Mouse (Mus musculus): ENCODE data around the gene Tdrd7.

Gene Tdrd7

DNA sequence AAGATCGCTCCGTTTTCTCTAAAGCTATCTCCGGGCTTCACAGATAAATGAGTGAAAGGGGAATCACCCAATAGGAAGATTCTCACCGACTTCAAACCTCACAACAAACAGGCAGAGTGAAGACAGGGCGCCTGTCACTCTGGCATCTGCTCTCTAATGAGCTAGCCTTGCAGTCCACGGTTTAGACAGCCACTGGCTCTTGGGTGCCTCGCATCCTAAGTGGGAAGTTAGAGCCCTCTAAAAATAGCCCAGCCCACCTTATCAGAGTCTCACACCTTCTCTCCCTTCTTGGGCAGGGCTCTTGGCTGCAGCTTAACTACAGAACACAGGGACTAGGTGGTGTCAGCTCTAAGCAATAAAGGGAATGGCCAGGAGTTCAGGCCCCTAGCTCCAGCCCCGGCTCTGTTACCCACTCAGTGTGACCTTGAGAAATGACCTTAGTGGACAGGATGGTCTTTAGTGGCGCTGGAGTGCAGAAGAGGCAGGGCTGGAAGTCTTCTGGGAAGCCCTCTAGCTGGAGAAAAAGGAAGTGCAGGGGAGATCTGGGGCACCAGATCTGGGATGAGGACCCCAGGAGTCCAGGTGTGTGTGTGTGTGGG lies 75.6 kb downstream of the Tdrd7 start:
- Histone ChIP-seq H3K4me1 (replicated peaks; ENCODE audit: low read depth, low read length) (peaks cover 12% of the 10 kb centered on the region), H3K36me3 (ENCODE audit: insufficient read depth, low read length) (no peaks in the 10 kb centered on the region), H3K4me3 (replicated peaks; ENCODE audit: low read length) (no peak overlapping the region), H3K27me3 (ENCODE audit: insufficient read depth, low read length) (peaks cover 82% of the 10 kb centered on the region), H3K9me3 (ENCODE audit: low read length) (no peaks in the 10 kb centered on the region)
- TF ChIP-seq POU5F1 (IDR thresholded peaks at IDR 0.05; ENCODE audit: borderline replicate concordance, low read length) (no peak), NANOG (IDR thresholded peaks at IDR 0.05; ENCODE audit: borderline replicate concordance, low read length) (no peak), CTCF (conservative IDR thresholded peaks at IDR 0.05; ENCODE audit: low read length) (peak; percentile 42)

- no peak overlapping the region for H3K4me3 ChIP-seq (replicated peaks; ENCODE audit: low read length)
- peaks cover 81% of the 10 kb centered on the region for H3K27me3 ChIP-seq (ENCODE audit: insufficient read depth, low read length)
- no peaks in the 10 kb centered on the region for H3K36me3 ChIP-seq (ENCODE audit: insufficient read depth, low read length)
- H3K9me3 ChIP-seq (ENCODE audit: low read length): no peaks in the 10 kb centered on the region
- H3K4me1 ChIP-seq (replicated peaks; ENCODE audit: low read depth, low read length): peaks cover 12% of the 10 kb centered on the region
- TF ChIP-seq NANOG (IDR thresholded peaks at IDR 0.05; ENCODE audit: borderline replicate concordance, low read length) (no peak), POU5F1 (IDR thresholded peaks at IDR 0.05; ENCODE audit: borderline replicate concordance, low read length) (no peak), CTCF (conservative IDR thresholded peaks at IDR 0.05; ENCODE audit: low read length) (no peak)
These were observed 76.8 kb downstream of the Tdrd7 start for GRCm38 (mm10) chr4:46041761-46042504.

DNA sequence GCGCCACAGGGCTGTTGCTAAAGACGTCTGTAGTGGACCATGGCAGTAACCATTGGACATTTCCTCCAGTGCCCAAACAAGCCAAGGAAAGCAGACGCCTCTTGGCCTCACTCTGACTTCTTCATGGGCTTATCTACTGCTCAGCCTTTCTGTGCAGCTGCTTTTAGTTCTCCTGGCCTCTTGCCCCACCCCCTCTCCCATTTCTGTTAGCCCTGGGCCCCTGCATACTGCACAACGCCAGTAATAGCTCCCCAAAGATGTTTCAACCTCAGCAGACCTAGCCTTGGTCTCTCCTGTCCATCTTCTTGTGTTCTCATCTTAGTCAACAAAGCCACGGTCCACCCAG lies 77.3 kb downstream of the Tdrd7 start:
- Histone ChIP-seq H3K4me1 (replicated peaks; ENCODE audit: low read depth, low read length) (peaks cover 12% of the 10 kb centered on the region), H3K9me3 (ENCODE audit: low read length) (no peaks in the 10 kb centered on the region), H3K27me3 (ENCODE audit: insufficient read depth, low read length) (peaks cover 75% of the 10 kb centered on the region), H3K4me3 (replicated peaks; ENCODE audit: low read length) (no peak overlapping the region), H3K36me3 (ENCODE audit: insufficient read depth, low read length) (no peaks in the 10 kb centered on the region)
- TF ChIP-seq CTCF (conservative IDR thresholded peaks at IDR 0.05; ENCODE audit: low read length) (no peak), NANOG (IDR thresholded peaks at IDR 0.05; ENCODE audit: borderline replicate concordance, low read length) (no peak), POU5F1 (IDR thresholded peaks at IDR 0.05; ENCODE audit: borderline replicate concordance, low read length) (no peak)

- peaks cover 66% of the 10 kb centered on the region for H3K27me3 ChIP-seq (ENCODE audit: insufficient read depth, low read length)
- H3K36me3 ChIP-seq (ENCODE audit: insufficient read depth, low read length): no peaks in the 10 kb centered on the region
- TF ChIP-seq NANOG (IDR thresholded peaks at IDR 0.05; ENCODE audit: borderline replicate concordance, low read length): no peak
- H3K4me3 ChIP-seq (replicated peaks; ENCODE audit: low read length): no peak overlapping the region
- H3K4me1 ChIP-seq (replicated peaks; ENCODE audit: low read depth, low read length): peaks cover 12% of the 10 kb centered on the region
- no peaks in the 10 kb centered on the region for H3K9me3 ChIP-seq (ENCODE audit: low read length)
These were observed 78.2 kb downstream of the Tdrd7 start for GRCm38 (mm10) chr4:46043361-46043760.

DNA sequence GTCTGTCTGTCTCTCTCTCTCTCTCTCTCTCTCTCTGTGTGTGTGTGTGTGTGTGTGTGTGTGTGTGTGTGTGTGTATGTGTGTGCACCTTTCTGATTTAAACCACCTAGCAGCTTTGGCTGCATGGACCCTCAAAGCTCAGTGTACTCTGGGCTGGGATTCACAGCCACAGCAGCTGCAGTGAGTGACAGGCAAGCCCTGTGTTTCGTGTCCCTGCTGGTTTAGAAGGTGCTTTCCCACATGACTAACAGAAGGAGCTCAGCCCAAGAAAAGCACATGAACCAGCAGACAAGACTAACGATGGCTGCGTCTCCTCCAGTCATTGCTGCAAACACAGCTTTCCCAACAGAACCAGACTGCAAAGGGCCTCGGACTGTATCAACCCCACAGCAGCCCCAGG lies 82.8 kb downstream of the Tdrd7 start:
- Histone ChIP-seq H3K27me3 (ENCODE audit: insufficient read depth, low read length) (peaks cover 21% of the 10 kb centered on the region), H3K36me3 (ENCODE audit: insufficient read depth, low read length) (no peaks in the 10 kb centered on the region), H3K4me3 (replicated peaks; ENCODE audit: low read length) (no peak overlapping the region), H3K4me1 (replicated peaks; ENCODE audit: low read depth, low read length) (no peaks in the 10 kb centered on the region), H3K9me3 (ENCODE audit: low read length) (peaks cover 18% of the 10 kb centered on the region)
- no peak for TF ChIP-seq POU5F1 (IDR thresholded peaks at IDR 0.05; ENCODE audit: borderline replicate concordance, low read length)
- TF ChIP-seq CTCF (conservative IDR thresholded peaks at IDR 0.05; ENCODE audit: low read length): no peak
- TF ChIP-seq NANOG (IDR thresholded peaks at IDR 0.05; ENCODE audit: borderline replicate concordance, low read length): no peak

- TF ChIP-seq CTCF (conservative IDR thresholded peaks at IDR 0.05; ENCODE audit: low read length) (no peak), NANOG (IDR thresholded peaks at IDR 0.05; ENCODE audit: borderline replicate concordance, low read length) (no peak), POU5F1 (IDR thresholded peaks at IDR 0.05; ENCODE audit: borderline replicate concordance, low read length) (no peak)
These were observed 83.3 kb downstream of the Tdrd7 start for GRCm38 (mm10) chr4:46048418-46048817.

DNA sequence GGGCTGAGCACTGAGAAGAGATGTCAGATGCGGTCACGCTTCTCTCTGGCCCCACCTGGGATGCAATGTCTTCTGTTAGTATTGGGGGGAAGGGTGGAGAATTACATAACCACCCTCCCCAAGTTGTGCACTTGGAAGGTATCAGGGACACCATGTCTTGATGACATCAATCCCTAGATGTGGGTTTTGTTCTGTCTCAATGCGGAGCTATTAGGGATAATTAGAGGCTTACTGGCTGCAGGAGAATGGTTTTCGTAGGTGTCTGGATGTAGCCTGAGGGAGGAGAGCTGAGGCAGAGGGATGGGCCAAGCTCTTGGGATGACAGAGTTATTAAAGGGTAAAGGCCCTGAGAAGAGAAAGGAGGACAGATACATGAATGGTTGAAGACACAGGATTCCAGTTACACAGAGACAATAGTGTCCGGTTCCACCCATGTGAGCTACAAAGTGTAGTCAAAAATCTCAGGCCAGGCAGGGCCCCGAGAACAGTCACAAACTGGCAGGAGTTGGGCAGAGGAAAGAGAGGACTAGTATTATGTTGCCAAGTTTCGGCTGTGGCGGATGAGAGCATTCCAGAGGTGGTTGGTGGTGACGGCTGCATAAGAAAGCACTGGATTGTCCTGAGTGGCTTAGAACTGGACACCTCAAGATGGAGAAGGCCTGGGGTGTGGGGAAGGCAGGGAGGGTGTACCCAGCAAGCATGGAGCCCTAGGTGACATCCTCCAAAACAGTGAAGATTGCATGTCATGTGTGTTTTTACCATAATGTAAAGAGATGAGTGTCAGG lies 88.4 kb downstream of the Tdrd7 start:
- no peaks in the 10 kb centered on the region for H3K4me1 ChIP-seq (replicated peaks; ENCODE audit: low read depth, low read length)

More at GRCm38 (mm10) chr4:46048418-46048817, 83.3 kb downstream of the Tdrd7 start:
- H3K9me3 ChIP-seq (ENCODE audit: low read length): peaks cover 23% of the 10 kb centered on the region
- H3K4me3 ChIP-seq (replicated peaks; ENCODE audit: low read length): no peak overlapping the region
- H3K4me1 ChIP-seq (replicated peaks; ENCODE audit: low read depth, low read length): no peaks in the 10 kb centered on the region
- H3K36me3 ChIP-seq (ENCODE audit: insufficient read depth, low read length): no peaks in the 10 kb centered on the region
- peaks cover 16% of the 10 kb centered on the region for H3K27me3 ChIP-seq (ENCODE audit: insufficient read depth, low read length)

GRCm38 (mm10) chr4:46056163-46056562 lies 91.0 kb downstream of the Tdrd7 start:
- Histone ChIP-seq H3K4me3 (replicated peaks; ENCODE audit: low read length) (no peak overlapping the region), H3K4me1 (replicated peaks; ENCODE audit: low read depth, low read length) (no peaks in the 10 kb centered on the region), H3K27me3 (ENCODE audit: insufficient read depth, low read length) (no peaks in the 10 kb centered on the region; the same call in 1 of the 2 replicates), H3K36me3 (ENCODE audit: insufficient read depth, low read length) (no peaks in the 10 kb centered on the region), H3K9me3 (ENCODE audit: low read length) (peaks cover 45% of the 10 kb centered on the region)
- TF ChIP-seq CTCF (conservative IDR thresholded peaks at IDR 0.05; ENCODE audit: low read length) (no peak), POU5F1 (IDR thresholded peaks at IDR 0.05; ENCODE audit: borderline replicate concordance, low read length) (no peak), NANOG (IDR thresholded peaks at IDR 0.05; ENCODE audit: borderline replicate concordance, low read length) (no peak)

More for the DNA sequence above, 88.4 kb downstream of the Tdrd7 start:
- Histone ChIP-seq H3K36me3 (ENCODE audit: insufficient read depth, low read length) (no peaks in the 10 kb centered on the region), H3K9me3 (ENCODE audit: low read length) (peaks cover 47% of the 10 kb centered on the region), H3K4me3 (replicated peaks; ENCODE audit: low read length) (no peak overlapping the region), H3K27me3 (ENCODE audit: insufficient read depth, low read length) (no peaks in the 10 kb centered on the region; the same call in none of the 2 replicates)
- TF ChIP-seq NANOG (IDR thresholded peaks at IDR 0.05; ENCODE audit: borderline replicate concordance, low read length): no peak
- TF ChIP-seq CTCF (conservative IDR thresholded peaks at IDR 0.05; ENCODE audit: low read length): no peak
- no peak for TF ChIP-seq POU5F1 (IDR thresholded peaks at IDR 0.05; ENCODE audit: borderline replicate concordance, low read length)

Measured in E14TG2a.4 (cell line).